Mouse (Mus musculus) kidney, adult 2 months (tissue): ENCODE measurements at regions not wholly inside any gene's neighbourhood (a gene's known extent, or its start where the extent isn't known, plus 50 kb on each side); places are given as distances from the start of the nearest gene placed in this dataset.

Experiments used
- DNase-seq: peaks from one replicate; pipeline ENCODE4 v3.0.0; 2021
- H3K27ac ChIP-seq: fragments of 200-500 bp; 2 replicates; pipeline ENCODE4 v1.5.1; 2012; ENCODE audit warnings: low read depth, low read length, control low read depth, inconsistent platforms; ENCODE audit not compliant: insufficient read depth
- H3K27me3 ChIP-seq: fragments of 200-500 bp; replicated peaks from 2 replicates; pipeline ENCODE4 v1.6.1; 2012; ENCODE audit warnings: mild to moderate bottlenecking, moderate library complexity, low read length, inconsistent platforms; ENCODE audit not compliant: control insufficient read depth, insufficient read depth
- H3K36me3 ChIP-seq: fragments of 200-500 bp; 2 replicates; pipeline ENCODE4 v1.6.1; 2012; ENCODE audit warnings: mild to moderate bottlenecking, moderate library complexity, low read length, inconsistent platforms; ENCODE audit not compliant: control insufficient read depth, insufficient read depth
- H3K4me1 ChIP-seq: fragments of 200-500 bp; 2 replicates; pipeline ENCODE4 v1.6.1; 2011; ENCODE audit warnings: low read length; ENCODE audit not compliant: control insufficient read depth, insufficient read depth
- H3K4me3 ChIP-seq: fragments of 200-500 bp; 2 replicates; pipeline ENCODE4 v1.5.1; 2011; ENCODE audit warnings: mild to moderate bottlenecking, low read depth, low read length, control low read depth; ENCODE audit not compliant: insufficient read depth
- CTCF ChIP-seq: fragments of 200-500 bp; conservative IDR thresholded peaks from 2 replicates; pipeline ENCODE4 v1.5.1; 2011; ENCODE audit warnings: low read depth, mild to moderate bottlenecking, control low read depth, low read length, moderate library complexity, mixed read lengths; ENCODE audit not compliant: insufficient read depth, insufficient read length
- POLR2A ChIP-seq: fragments of 200-500 bp; IDR thresholded peaks from one replicate; pipeline ENCODE4 v1.6.1; 2011; ENCODE audit warnings: low read depth, low read length, control low read depth
- WGBS: fragments of 180-500 bp; shearing (Covaris S2); methylation state at CpG from one replicate; pipeline ENCODE4 v1.1.7; 2018; 5-methylcytosine and 5-hydroxymethylcytosine counted together

DNA sequence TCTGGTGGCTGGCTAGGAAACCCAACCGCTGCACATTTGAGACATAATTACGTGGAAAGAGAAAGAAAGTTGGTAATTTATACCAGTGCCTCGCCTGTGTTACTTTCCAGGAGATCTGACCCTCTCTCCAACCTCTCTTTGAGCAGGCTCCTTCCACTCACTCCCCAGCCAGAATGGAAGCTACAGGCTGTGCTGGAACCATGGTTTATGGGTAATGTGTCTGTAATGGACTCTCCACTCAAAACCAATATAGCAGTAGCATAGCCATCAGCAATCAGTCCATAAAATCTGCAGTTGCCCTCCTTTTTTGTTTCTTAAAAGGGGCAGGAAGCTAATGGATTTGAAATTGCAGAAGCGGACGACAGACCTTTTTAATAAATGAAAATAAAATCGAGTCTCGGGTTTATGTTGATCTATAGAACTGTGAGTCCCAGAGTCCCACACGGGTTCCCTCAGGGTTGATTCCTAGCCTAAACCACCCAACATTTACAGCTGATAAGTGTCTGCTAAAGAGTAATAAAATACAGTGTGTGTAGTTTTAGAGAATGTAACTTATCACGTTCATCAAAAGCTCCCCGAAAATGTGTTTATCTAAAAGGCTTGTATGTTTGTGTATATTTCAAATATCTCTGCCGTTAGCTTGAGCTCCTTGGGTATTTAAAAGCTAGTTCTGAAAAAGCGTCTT, 656.6 kb upstream of the Sox9 start:
- no peaks in the 10 kb centered on the region for H3K36me3 ChIP-seq
- TF ChIP-seq POLR2A (no peak), CTCF (no peak)
- H3K27ac ChIP-seq = no peak overlapping the region
- no peak for DNase-seq
- H3K4me1 ChIP-seq = no peaks in the 10 kb centered on the region
- H3K4me3 ChIP-seq = no peak overlapping the region
- WGBS = 71% methylated on average over 12 of the region's 12 CpGs
- H3K27me3 ChIP-seq = no peaks in the 10 kb centered on the region; the same call in 1 of the 2 replicates

GRCm38 (mm10) chr11:112130090-112130489, 651.9 kb upstream of the Sox9 start:
- Histone ChIP-seq H3K27ac (no peak overlapping the region), H3K36me3 (no peaks in the 10 kb centered on the region), H3K4me3 (no peak overlapping the region), H3K27me3 (no peaks in the 10 kb centered on the region; the same call in 1 of the 2 replicates), H3K4me1 (no peaks in the 10 kb centered on the region)
- WGBS = 59% methylated on average over 4 of the region's 4 CpGs
- TF ChIP-seq CTCF (no peak), POLR2A (no peak)
- no peak for DNase-seq

DNA sequence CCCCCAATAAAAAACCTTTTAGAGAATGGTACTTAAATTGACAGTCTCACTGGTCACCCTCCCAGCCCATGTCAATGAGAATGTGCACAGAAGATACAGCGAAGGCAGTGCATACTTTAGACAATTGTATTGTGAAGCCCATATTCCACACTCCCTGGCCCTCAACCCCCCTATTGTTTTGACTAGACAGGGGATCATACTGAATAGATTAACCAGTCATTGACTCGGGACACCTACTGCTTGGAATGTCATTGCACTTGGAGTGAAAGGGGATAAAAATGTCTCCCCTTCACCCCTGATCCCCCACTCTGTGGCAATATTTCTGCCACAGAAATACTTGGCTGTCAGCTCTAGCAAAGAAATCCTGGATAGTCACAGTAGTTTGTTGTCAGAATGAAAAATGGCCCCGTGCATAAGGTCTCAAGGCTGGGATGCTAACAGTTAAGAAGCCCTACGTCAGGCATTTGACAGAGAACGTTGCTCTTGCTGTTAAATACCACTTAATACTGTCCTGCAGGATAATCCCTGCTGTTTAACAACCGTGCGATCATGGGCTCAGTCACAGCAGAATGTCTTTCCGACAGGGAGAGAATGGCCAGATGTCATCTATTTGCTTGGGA, 644.5 kb upstream of the Sox9 start:
- Histone ChIP-seq H3K27me3 (no peaks in the 10 kb centered on the region), H3K36me3 (no peaks in the 10 kb centered on the region), H3K4me3 (no peak overlapping the region), H3K27ac (no peak overlapping the region), H3K4me1 (no peaks in the 10 kb centered on the region)
- WGBS = 12% methylated on average over 8 of the region's 8 CpGs
- DNase-seq = no peak
- no peak for TF ChIP-seq CTCF
- no peak for TF ChIP-seq POLR2A

DNA sequence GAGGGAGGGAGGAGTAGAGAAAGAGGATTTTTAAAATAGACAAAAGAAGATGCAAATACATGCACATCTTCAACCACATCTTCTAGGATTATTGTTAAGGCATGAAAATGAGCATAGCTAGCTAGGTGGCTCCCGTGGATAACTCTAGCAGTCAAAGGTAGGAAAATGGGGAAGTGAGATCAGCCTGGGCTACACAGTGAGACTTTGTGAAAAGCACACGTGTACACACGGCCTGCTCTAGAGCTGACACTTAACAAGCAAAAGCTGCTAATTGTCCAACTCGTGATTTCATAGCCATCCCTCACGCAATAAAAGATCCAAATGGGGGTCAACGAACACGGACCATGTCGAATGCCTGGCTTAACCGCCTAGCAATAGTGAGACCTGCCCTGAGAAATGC, 642.0 kb upstream of the Sox9 start:
- Histone ChIP-seq H3K4me3 (no peak overlapping the region), H3K27ac (no peak overlapping the region), H3K36me3 (no peaks in the 10 kb centered on the region), H3K4me1 (no peaks in the 10 kb centered on the region), H3K27me3 (no peaks in the 10 kb centered on the region)
- TF ChIP-seq POLR2A (no peak), CTCF (no peak)
- DNase-seq = no peak
- WGBS = 85% methylated on average over 9 of the region's 9 CpGs

GRCm38 (mm10) chr11:112140495-112140894, 641.5 kb upstream of the Sox9 start:
- Histone ChIP-seq H3K27ac (no peak overlapping the region), H3K4me1 (no peaks in the 10 kb centered on the region), H3K36me3 (no peaks in the 10 kb centered on the region), H3K27me3 (no peaks in the 10 kb centered on the region), H3K4me3 (no peak overlapping the region)
- no peak for DNase-seq
- TF ChIP-seq POLR2A (no peak), CTCF (no peak)
- WGBS = 90% methylated on average over 4 of the region's 4 CpGs

- H3K4me3 ChIP-seq = no peak overlapping the region
- no peak for DNase-seq
- no peak overlapping the region for H3K27ac ChIP-seq
- no peaks in the 10 kb centered on the region for H3K4me1 ChIP-seq
- 85% methylated on average over 9 of the region's 9 CpGs for WGBS
- TF ChIP-seq CTCF (no peak), POLR2A (no peak)
- no peaks in the 10 kb centered on the region for H3K36me3 ChIP-seq
- H3K27me3 ChIP-seq = no peaks in the 10 kb centered on the region
These were observed 641.1 kb upstream of the Sox9 start for GRCm38 (mm10) chr11:112140912-112141311.

- DNase-seq = no peak
- Histone ChIP-seq H3K4me3 (no peak overlapping the region), H3K4me1 (no peaks in the 10 kb centered on the region), H3K27ac (no peak overlapping the region), H3K36me3 (no peaks in the 10 kb centered on the region), H3K27me3 (no peaks in the 10 kb centered on the region)
- 88% methylated on average over 3 of the region's 3 CpGs for WGBS
- TF ChIP-seq CTCF (no peak), POLR2A (no peak)
These were observed 630.0 kb upstream of the Sox9 start for GRCm38 (mm10) chr11:112152051-112152450.
